Mouse (Mus musculus) layer of hippocampus, postnatal 25 days (tissue): ENCODE measurements at regions not wholly inside any gene's neighbourhood (a gene's known extent, or its start where the extent isn't known, plus 50 kb on each side); places are given as distances from the start of the nearest gene placed in this dataset.

ENCODE experiments used
- DNase-seq, 2 experiments: peaks; one replicate each; pipeline ENCODE4 v3.0.0; 2022; ENCODE audit warnings: mixed read lengths in 2 of 2, low spot score in 1 of 2; ENCODE audit errors: extremely low spot score in 1 of 2

GRCm38 (mm10) chr2:27590511-27590910, 75.6 kb downstream of the Wdr5 start:
- DNase-seq: no peak

- DNase-seq: no peak
These were observed 76.7 kb downstream of the Wdr5 start for GRCm38 (mm10) chr2:27591668-27592067.

GRCm38 (mm10) chr2:27593338-27593737, 78.4 kb downstream of the Wdr5 start:
- DNase-seq: no peak

- DNase-seq: no peak
These were observed 80.3 kb downstream of the Wdr5 start for GRCm38 (mm10) chr2:27595251-27595650.

GRCm38 (mm10) chr2:27596217-27596616, 80.0 kb upstream of the Rxra start:
- DNase-seq: no peak

GRCm38 (mm10) chr2:27596966-27597365, 79.3 kb upstream of the Rxra start:
- no peak for DNase-seq

GRCm38 (mm10) chr2:27597901-27598300, 78.3 kb upstream of the Rxra start:
- DNase-seq: no peak

- DNase-seq: peak; percentile 28 to 60
These were observed 77.0 kb upstream of the Rxra start for GRCm38 (mm10) chr2:27599061-27599768.

GRCm38 (mm10) chr2:27599769-27600167, 76.5 kb upstream of the Rxra start:
- no peak for DNase-seq

- DNase-seq: no peak
These were observed 72.9 kb upstream of the Rxra start for GRCm38 (mm10) chr2:27603333-27603732.

GRCm38 (mm10) chr2:27604588-27604987, 71.7 kb upstream of the Rxra start:
- DNase-seq: no peak

- no peak for DNase-seq
These were observed 69.4 kb upstream of the Rxra start for GRCm38 (mm10) chr2:27606816-27607215.

GRCm38 (mm10) chr2:27621741-27622140, 54.5 kb upstream of the Rxra start:
- no peak for DNase-seq

GRCm38 (mm10) chr2:27624656-27625366, 51.4 kb upstream of the Rxra start:
- DNase-seq: no peak
